Mouse (Mus musculus) forebrain, postnatal 0 days (tissue): Measurements from ENCODE around the gene Ptprn2. TPM values are rescaled to one million over a fixed set of nuclear protein-coding genes. Genes with fewer than 3 reads are reported as not detected.

Source experiments
- ATAC-seq: fragments of 200-750 bp; cut with Nextera tagmentation; 2 replicates; pipeline ENCODE4 v1.8.0; 2017; ENCODE audit warnings: mild to moderate bottlenecking, moderate library complexity
- DNase-seq: peaks from one replicate; pipeline ENCODE4 v3.0.0-alpha.2; 2015
- H3K27ac ChIP-seq: fragments of 300-500 bp; sonication (generic); 2 replicates; pipeline ENCODE4 v1.5.1; 2014; ENCODE audit warnings: low read depth, mild to moderate bottlenecking, antibody characterized with exemption, low read length, moderate library complexity, mixed read lengths
- H3K27me3 ChIP-seq: fragments of 300-500 bp; sonication (generic); 2 replicates; pipeline ENCODE4 v1.6.1; 2014; ENCODE audit warnings: mild to moderate bottlenecking, low read length, mixed read lengths; ENCODE audit not compliant: insufficient read depth
- H3K36me3 ChIP-seq: fragments of 300-500 bp; sonication (generic); 2 replicates; pipeline ENCODE4 v1.6.1; 2014; ENCODE audit warnings: mild to moderate bottlenecking, moderate library complexity; ENCODE audit not compliant: insufficient read depth
- H3K4me1 ChIP-seq: fragments of 300-500 bp; sonication (generic); 2 replicates; pipeline ENCODE4 v1.6.1; 2014; ENCODE audit warnings: antibody characterized with exemption; ENCODE audit not compliant: insufficient read depth
- H3K4me2 ChIP-seq: fragments of 300-500 bp; sonication (generic); 2 replicates; pipeline ENCODE4 v1.6.1; 2014; ENCODE audit warnings: low read depth, mild to moderate bottlenecking, moderate library complexity
- H3K4me3 ChIP-seq: fragments of 300-500 bp; sonication (generic); 2 replicates; pipeline ENCODE4 v1.5.1; 2014; ENCODE audit warnings: low read depth, low read length, mixed read lengths
- H3K9ac ChIP-seq: fragments of 300-500 bp; sonication (generic); 2 replicates; pipeline ENCODE4 v1.6.1; 2014; ENCODE audit warnings: mild to moderate bottlenecking
- H3K9me3 ChIP-seq: fragments of 300-500 bp; sonication (generic); 2 replicates; pipeline ENCODE4 v1.6.1; 2016; ENCODE audit warnings: low read length
- CTCF ChIP-seq: sonication (generic); IDR thresholded peaks from 2 replicates; pipeline ENCODE4 v1.5.1; 2016; ENCODE audit warnings: antibody characterized with exemption, control low read depth, low read depth
- WGBS: fragments of 180-500 bp; shearing (Covaris S2); extraction: QIAGEN DNeasy Blood & Tissue Kit; methylation state at CpG from one replicate; pipeline ENCODE4 v1.1.7; 2014; 5-methylcytosine and 5-hydroxymethylcytosine counted together
- polyA plus RNA-seq: library from polyadenylated mRNA; unstranded; fragments of >200 nt; fragmentation: Nextera tagmentation; extraction: Ambion mirVana; gene quantifications from 2 replicates; pipeline ENCODE4 v1.2.1, GENCODE M21; 2015
- total RNA-seq: library from RNA; depleted of rRNA; stranded (reverse); fragments of >200 nt; gene quantifications from 2 replicates; pipeline ENCODE4 v1.2.3, GENCODE M21; 2014

Gene Ptprn2
- total and polyA plus RNA-seq, 2 experiments from 2014 or later, result 15.9 to 91.1 TPM

GRCm38 (mm10) chr12:117127485-117127884 lies 642.0 kb downstream of the Ptprn2 start:
- 69% methylated on average over 6 of the region's 6 CpGs for WGBS
- ATAC-seq, result no peak
- Histone ChIP-seq H3K4me3 (no peak overlapping the region), H3K9me3 (no peaks in the 10 kb centered on the region), H3K4me2 (no peak overlapping the region), H3K9ac (no peak overlapping the region), H3K36me3 (no peaks in the 10 kb centered on the region), H3K4me1 (no peaks in the 10 kb centered on the region), H3K27ac (no peak overlapping the region), H3K27me3 (no peaks in the 10 kb centered on the region)
- DNase-seq, result no peak
- no peak for TF ChIP-seq CTCF

GRCm38 (mm10) chr12:117132095-117132494 lies 646.6 kb downstream of the Ptprn2 start:
- no peaks in the 10 kb centered on the region for H3K9me3 ChIP-seq
- H3K9ac ChIP-seq, result no peak overlapping the region
- no peak overlapping the region for H3K4me3 ChIP-seq
- no peaks in the 10 kb centered on the region for H3K4me1 ChIP-seq
- H3K36me3 ChIP-seq, result no peaks in the 10 kb centered on the region
- ATAC-seq (peak; percentile 42; the same call in 1 of the 2 replicates), DNase-seq (peak; percentile 22)
- TF ChIP-seq CTCF, result peak; percentile 60
- H3K27me3 ChIP-seq, result no peaks in the 10 kb centered on the region
- no peak overlapping the region for H3K27ac ChIP-seq
- no peak overlapping the region for H3K4me2 ChIP-seq
- WGBS, result 24% methylated on average over 2 of the region's 2 CpGs

GRCm38 (mm10) chr12:117135205-117135604 lies 649.7 kb downstream of the Ptprn2 start:
- no peak overlapping the region for H3K4me3 ChIP-seq
- WGBS, result 57% methylated on average over 5 of the region's 5 CpGs
- H3K9me3 ChIP-seq, result no peaks in the 10 kb centered on the region
- no peaks in the 10 kb centered on the region for H3K4me1 ChIP-seq
- H3K9ac ChIP-seq, result no peak overlapping the region
- ATAC-seq (no peak), DNase-seq (no peak)
- H3K4me2 ChIP-seq, result no peak overlapping the region
- no peak overlapping the region for H3K27ac ChIP-seq
- H3K27me3 ChIP-seq, result no peaks in the 10 kb centered on the region
- H3K36me3 ChIP-seq, result no peaks in the 10 kb centered on the region
- no peak for TF ChIP-seq CTCF

GRCm38 (mm10) chr12:117136472-117137010 lies 651.0 kb downstream of the Ptprn2 start:
- DNase-seq (no peak), ATAC-seq (0 out of 2 replicates have a peak, but pooled peaks have one; percentile 10)
- Histone ChIP-seq H3K27me3 (no peaks in the 10 kb centered on the region), H3K4me1 (no peaks in the 10 kb centered on the region), H3K9me3 (no peaks in the 10 kb centered on the region), H3K27ac (no peak overlapping the region), H3K4me2 (no peak overlapping the region), H3K9ac (no peak overlapping the region), H3K4me3 (no peak overlapping the region), H3K36me3 (no peaks in the 10 kb centered on the region)
- 70% methylated on average over 5 of the region's 5 CpGs for WGBS
- TF ChIP-seq CTCF, result no peak

- ATAC-seq (no peak), DNase-seq (no peak)
- no peak overlapping the region for H3K27ac ChIP-seq
- H3K9me3 ChIP-seq, result no peaks in the 10 kb centered on the region
- WGBS, result 67% methylated on average over 4 of the region's 4 CpGs
- no peaks in the 10 kb centered on the region for H3K36me3 ChIP-seq
- no peaks in the 10 kb centered on the region for H3K4me1 ChIP-seq
- H3K27me3 ChIP-seq, result no peaks in the 10 kb centered on the region
- TF ChIP-seq CTCF, result no peak
- H3K9ac ChIP-seq, result no peak overlapping the region
- no peak overlapping the region for H3K4me2 ChIP-seq
- no peak overlapping the region for H3K4me3 ChIP-seq
Measured at GRCm38 (mm10) chr12:117140901-117141300, 655.4 kb downstream of the Ptprn2 start.

GRCm38 (mm10) chr12:117141394-117141793 lies 655.9 kb downstream of the Ptprn2 start:
- no peaks in the 10 kb centered on the region for H3K36me3 ChIP-seq
- no peaks in the 10 kb centered on the region for H3K9me3 ChIP-seq
- 88% methylated on average over 6 of the region's 6 CpGs for WGBS
- DNase-seq (no peak), ATAC-seq (no peak)
- H3K4me3 ChIP-seq, result no peak overlapping the region
- no peak overlapping the region for H3K4me2 ChIP-seq
- no peaks in the 10 kb centered on the region for H3K27me3 ChIP-seq
- no peak overlapping the region for H3K9ac ChIP-seq
- no peak overlapping the region for H3K27ac ChIP-seq
- no peaks in the 10 kb centered on the region for H3K4me1 ChIP-seq
- TF ChIP-seq CTCF, result no peak

GRCm38 (mm10) chr12:117149176-117149575 lies 663.7 kb downstream of the Ptprn2 start:
- no peak overlapping the region for H3K27ac ChIP-seq
- 16% methylated on average over 7 of the region's 7 CpGs for WGBS
- TF ChIP-seq CTCF, result no peak
- DNase-seq (no peak), ATAC-seq (no peak)
- no peaks in the 10 kb centered on the region for H3K36me3 ChIP-seq
- no peak overlapping the region for H3K9ac ChIP-seq
- peaks cover 16% of the 10 kb centered on the region for H3K4me1 ChIP-seq
- H3K9me3 ChIP-seq, result no peaks in the 10 kb centered on the region
- H3K4me2 ChIP-seq, result peak overlapping the region; percentile 24; the same call in 1 of the 2 replicates
- H3K27me3 ChIP-seq, result peaks cover 17% of the 10 kb centered on the region; the same call in 1 of the 2 replicates
- no peak overlapping the region; the same call in 1 of the 2 replicates for H3K4me3 ChIP-seq
